Mouse (Mus musculus) embryonic facial prominence, embryonic 14.5 days (tissue): ENCODE measurements at regions not wholly inside any gene's neighbourhood (a gene's known extent, or its start where the extent isn't known, plus 50 kb on each side); places are given as distances from the start of the nearest gene placed in this dataset.

ENCODE experiments used
- ATAC-seq: fragments of 200-750 bp; cut with Nextera tagmentation; 2 replicates; pipeline ENCODE4 v1.8.0; 2017; ENCODE audit warnings: low read depth, moderate number of reproducible peaks, moderate TSS enrichment
- DNase-seq: peaks from one replicate; pipeline ENCODE4 v3.0.0-alpha.2; 2015; ENCODE audit warnings: low spot score
- H3K27ac ChIP-seq: fragments of 300-500 bp; sonication (generic); replicated peaks from 2 replicates; pipeline ENCODE4 v1.5.1; 2014; ENCODE audit warnings: low read depth, mild to moderate bottlenecking, low read length, moderate library complexity
- H3K27me3 ChIP-seq: fragments of 300-500 bp; sonication (generic); replicated peaks from 2 replicates; pipeline ENCODE4 v1.6.1; 2014; ENCODE audit warnings: low read length; ENCODE audit not compliant: control insufficient read depth, insufficient read depth
- H3K36me3 ChIP-seq: fragments of 300-500 bp; sonication (generic); 2 replicates; pipeline ENCODE4 v1.6.1; 2014; ENCODE audit warnings: low read length, mixed read lengths; ENCODE audit not compliant: control insufficient read depth, insufficient read depth
- H3K4me1 ChIP-seq: fragments of 300-500 bp; sonication (generic); 2 replicates; pipeline ENCODE4 v1.6.1; 2014; ENCODE audit warnings: antibody characterized with exemption, low read length; ENCODE audit not compliant: control insufficient read depth, insufficient read depth
- H3K4me2 ChIP-seq: fragments of 300-500 bp; sonication (generic); 2 replicates; pipeline ENCODE4 v1.6.1; 2014; ENCODE audit warnings: low read depth, mild to moderate bottlenecking, low read length, moderate library complexity, mixed read lengths
- H3K4me3 ChIP-seq: fragments of 300-500 bp; sonication (generic); 2 replicates; pipeline ENCODE4 v1.5.1; 2014; ENCODE audit warnings: low read depth, mild to moderate bottlenecking, low read length
- H3K9ac ChIP-seq: fragments of 300-500 bp; sonication (generic); 2 replicates; pipeline ENCODE4 v1.6.1; 2014; ENCODE audit warnings: low read depth, mild to moderate bottlenecking, low read length, moderate library complexity, mixed read lengths
- H3K9me3 ChIP-seq: fragments of 300-500 bp; sonication (generic); 2 replicates; pipeline ENCODE4 v1.6.1; 2016; ENCODE audit warnings: low read length; ENCODE audit not compliant: control insufficient read depth
- WGBS: fragments of 180-500 bp; shearing (Covaris S2); extraction: QIAGEN DNeasy Blood & Tissue Kit; methylation state at CpG from one replicate; pipeline ENCODE4 v1.1.7; 2014; 5-methylcytosine and 5-hydroxymethylcytosine counted together

DNA sequence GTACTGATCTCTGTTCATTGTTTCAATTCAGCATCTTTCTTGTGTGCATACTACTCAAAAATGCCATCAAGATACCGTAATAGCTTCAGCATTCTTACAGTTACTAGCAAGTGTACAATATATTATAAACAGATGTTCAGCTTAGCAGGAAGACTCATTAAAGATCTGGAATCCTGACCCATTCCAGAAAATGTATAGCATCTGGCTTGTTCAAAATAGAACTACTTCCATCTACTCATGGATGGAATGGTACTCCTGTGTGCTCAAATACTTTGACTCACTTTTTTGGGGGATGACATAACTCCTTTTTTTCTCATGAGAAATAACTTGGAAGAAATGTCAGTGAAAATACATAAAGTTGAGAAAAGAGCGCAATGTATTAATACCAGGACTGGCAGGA is 291.2 kb upstream of the Manea start:
- Histone ChIP-seq H3K36me3 (no peaks in the 10 kb centered on the region), H3K9ac (no peak overlapping the region), H3K4me2 (no peak overlapping the region), H3K4me3 (no peak overlapping the region), H3K27ac (no peak overlapping the region), H3K9me3 (no peaks in the 10 kb centered on the region), H3K4me1 (no peaks in the 10 kb centered on the region), H3K27me3 (no peaks in the 10 kb centered on the region)
- peak; percentile 58 for DNase-seq
- 0 out of 2 replicates have a peak, but pooled peaks have one; percentile 22 for ATAC-seq
- WGBS, result 58% methylated on average over 2 of the region's 2 CpGs

DNA sequence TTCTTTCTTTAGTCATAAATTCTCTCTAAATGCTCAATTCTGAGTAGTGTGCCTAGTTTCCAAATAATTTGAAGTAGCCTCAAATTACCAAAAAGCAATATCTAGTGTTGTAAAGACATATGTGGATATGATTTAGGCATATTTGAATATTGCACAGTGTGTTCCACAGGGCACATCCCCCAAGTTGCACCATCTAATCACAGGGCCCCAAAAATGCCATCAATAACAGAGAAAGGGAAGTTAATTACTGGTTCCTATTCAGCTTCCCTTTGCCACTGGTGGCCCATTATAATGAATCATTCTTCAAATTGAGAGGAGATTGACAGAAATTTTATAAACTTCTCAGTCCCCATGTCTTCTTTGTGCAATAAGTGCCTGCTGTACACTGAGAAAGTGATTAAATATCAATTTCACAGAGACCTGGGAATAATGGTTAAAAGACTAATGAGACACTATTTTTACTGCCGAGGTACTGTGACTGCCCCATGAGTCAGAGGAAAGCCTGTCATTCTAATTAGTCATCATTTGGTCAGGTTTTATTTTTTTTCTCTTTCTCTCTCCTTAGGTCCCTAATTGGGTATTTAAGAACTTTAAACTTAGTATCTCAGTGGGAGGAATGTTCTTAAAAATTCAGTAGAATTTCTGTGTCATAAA is 284.0 kb upstream of the Manea start:
- WGBS, result 38% methylated on average over 1 of the region's 1 CpGs
- Histone ChIP-seq H3K36me3 (no peaks in the 10 kb centered on the region), H3K4me1 (no peaks in the 10 kb centered on the region), H3K27ac (no peak overlapping the region), H3K9me3 (no peaks in the 10 kb centered on the region), H3K9ac (no peak overlapping the region), H3K4me3 (no peak overlapping the region), H3K27me3 (no peaks in the 10 kb centered on the region), H3K4me2 (no peak overlapping the region)
- DNase-seq (no peak), ATAC-seq (no peak)

DNA sequence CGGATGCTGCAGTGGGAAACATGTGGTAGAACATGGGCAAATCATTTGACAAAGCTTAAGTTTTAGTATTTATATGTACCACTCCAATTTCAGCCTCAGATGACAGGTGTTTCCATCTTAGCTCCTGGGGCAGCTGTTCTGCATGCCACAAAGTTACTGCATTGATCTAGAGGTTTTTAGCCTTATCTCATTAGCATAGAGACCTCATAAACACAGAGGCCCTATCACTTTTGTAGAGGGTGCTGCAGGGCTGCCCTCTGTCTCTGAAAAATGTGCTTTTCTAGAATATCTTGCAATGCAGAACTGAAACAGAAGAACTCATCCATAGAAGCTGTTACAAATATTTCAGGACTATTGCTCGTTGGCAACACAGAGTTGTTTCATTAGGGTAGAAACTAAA is 283.0 kb upstream of the Manea start:
- H3K27ac ChIP-seq, result no peak overlapping the region
- H3K4me2 ChIP-seq, result no peak overlapping the region
- no peak overlapping the region for H3K9ac ChIP-seq
- ATAC-seq, result no peak
- H3K27me3 ChIP-seq, result no peaks in the 10 kb centered on the region
- DNase-seq, result no peak
- H3K9me3 ChIP-seq, result no peaks in the 10 kb centered on the region
- H3K4me1 ChIP-seq, result no peaks in the 10 kb centered on the region
- no peak overlapping the region for H3K4me3 ChIP-seq
- no peaks in the 10 kb centered on the region for H3K36me3 ChIP-seq
- WGBS, result 71% methylated on average over 2 of the region's 2 CpGs

- no peak overlapping the region for H3K9ac ChIP-seq
- no peak overlapping the region for H3K4me3 ChIP-seq
- no peaks in the 10 kb centered on the region for H3K9me3 ChIP-seq
- ATAC-seq, result no peak
- no peaks in the 10 kb centered on the region for H3K4me1 ChIP-seq
- no peaks in the 10 kb centered on the region for H3K36me3 ChIP-seq
- H3K27me3 ChIP-seq, result no peaks in the 10 kb centered on the region
- WGBS, result 84% methylated on average over 6 of the region's 6 CpGs
- DNase-seq, result no peak
- H3K27ac ChIP-seq, result no peak overlapping the region
- no peak overlapping the region for H3K4me2 ChIP-seq
These were observed 281.1 kb upstream of the Manea start for GRCm38 (mm10) chr4:26627744-26628143.

- H3K9me3 ChIP-seq, result no peaks in the 10 kb centered on the region
- H3K27ac ChIP-seq, result no peak overlapping the region
- DNase-seq (no peak), ATAC-seq (no peak)
- H3K27me3 ChIP-seq, result no peaks in the 10 kb centered on the region
- no peak overlapping the region for H3K4me3 ChIP-seq
- H3K9ac ChIP-seq, result no peak overlapping the region
- WGBS, result 57% methylated on average over 3 of the region's 3 CpGs
- no peaks in the 10 kb centered on the region for H3K4me1 ChIP-seq
- no peaks in the 10 kb centered on the region for H3K36me3 ChIP-seq
- no peak overlapping the region for H3K4me2 ChIP-seq
These were observed 242.6 kb upstream of the Manea start for GRCm38 (mm10) chr4:26589081-26589869.

DNA sequence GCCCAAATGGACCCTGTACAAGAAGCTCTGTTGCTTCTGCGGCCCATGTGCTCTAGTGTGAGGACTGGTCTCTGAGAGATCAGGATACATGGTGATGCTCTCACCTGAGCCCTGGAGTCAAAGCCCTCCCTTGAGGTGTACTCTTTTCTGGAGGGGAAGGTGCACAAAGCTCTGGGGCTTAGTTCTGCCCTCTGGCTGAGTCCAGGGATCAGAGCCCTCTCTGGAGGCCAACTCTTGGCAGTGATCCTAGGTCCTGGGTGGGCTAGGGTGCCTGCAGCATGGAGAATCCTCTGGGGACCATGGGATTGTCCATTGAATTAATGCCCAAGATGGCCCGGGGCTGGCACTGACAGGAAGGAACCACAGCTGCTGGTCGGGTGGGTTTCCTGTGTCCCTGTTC is 209.0 kb upstream of the Manea start:
- Histone ChIP-seq H3K27ac (no peak overlapping the region), H3K27me3 (no peaks in the 10 kb centered on the region), H3K4me1 (no peaks in the 10 kb centered on the region), H3K4me3 (no peak overlapping the region), H3K9ac (no peak overlapping the region), H3K4me2 (no peak overlapping the region), H3K36me3 (no peaks in the 10 kb centered on the region), H3K9me3 (no peaks in the 10 kb centered on the region)
- no peak for ATAC-seq
- 90% methylated on average over 3 of the region's 3 CpGs for WGBS
- DNase-seq, result no peak

GRCm38 (mm10) chr4:26543833-26544232 is 197.1 kb upstream of the Manea start:
- H3K4me1 ChIP-seq, result no peaks in the 10 kb centered on the region
- H3K9me3 ChIP-seq, result no peaks in the 10 kb centered on the region
- H3K9ac ChIP-seq, result no peak overlapping the region
- H3K27me3 ChIP-seq, result no peaks in the 10 kb centered on the region
- ATAC-seq (no peak), DNase-seq (peak; percentile 88)
- no peak overlapping the region for H3K4me2 ChIP-seq
- no peak overlapping the region for H3K4me3 ChIP-seq
- WGBS, result 24% methylated on average over 1 of the region's 1 CpGs
- H3K36me3 ChIP-seq, result no peaks in the 10 kb centered on the region
- H3K27ac ChIP-seq, result no peak overlapping the region

GRCm38 (mm10) chr4:26542511-26542910 is 195.8 kb upstream of the Manea start:
- 53% methylated on average over 2 of the region's 2 CpGs for WGBS
- Histone ChIP-seq H3K27ac (no peak overlapping the region), H3K9ac (no peak overlapping the region), H3K4me3 (no peak overlapping the region), H3K36me3 (no peaks in the 10 kb centered on the region), H3K4me2 (no peak overlapping the region), H3K9me3 (no peaks in the 10 kb centered on the region), H3K4me1 (no peaks in the 10 kb centered on the region), H3K27me3 (no peaks in the 10 kb centered on the region)
- DNase-seq, result no peak
- ATAC-seq, result no peak

DNA sequence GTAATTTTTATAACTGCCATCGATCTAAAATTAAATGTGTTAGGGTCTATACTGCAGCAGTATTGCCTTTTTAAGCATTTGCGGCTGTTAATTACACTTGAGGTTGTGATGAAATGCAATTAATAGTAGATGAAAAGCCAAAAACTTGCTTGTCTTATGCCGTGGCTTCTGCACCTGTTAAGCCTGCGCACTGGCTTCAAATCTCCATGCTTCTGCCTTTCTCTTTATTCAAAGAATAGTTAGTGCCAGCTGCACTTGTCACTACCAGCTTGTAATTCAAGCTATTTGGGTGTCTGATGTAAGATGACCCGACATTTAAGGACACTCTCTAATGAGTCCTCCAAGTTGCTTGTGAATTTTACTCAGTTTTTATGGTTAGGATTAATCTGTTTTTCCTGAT is 161.3 kb upstream of the Manea start:
- Histone ChIP-seq H3K4me2 (no peak overlapping the region), H3K9ac (no peak overlapping the region), H3K9me3 (no peaks in the 10 kb centered on the region), H3K4me1 (no peaks in the 10 kb centered on the region), H3K27me3 (no peaks in the 10 kb centered on the region), H3K36me3 (no peaks in the 10 kb centered on the region), H3K4me3 (no peak overlapping the region), H3K27ac (no peak overlapping the region)
- no peak for ATAC-seq
- DNase-seq, result peak; percentile 15
- 71% methylated on average over 5 of the region's 5 CpGs for WGBS
